Mouse (Mus musculus) thymus, postnatal 25 days (tissue): ENCODE data around the gene Gm20695.

Source experiments
- DNase-seq: peaks from one replicate; pipeline ENCODE4 v3.0.0; 2022

Gm20695 gene

DNA sequence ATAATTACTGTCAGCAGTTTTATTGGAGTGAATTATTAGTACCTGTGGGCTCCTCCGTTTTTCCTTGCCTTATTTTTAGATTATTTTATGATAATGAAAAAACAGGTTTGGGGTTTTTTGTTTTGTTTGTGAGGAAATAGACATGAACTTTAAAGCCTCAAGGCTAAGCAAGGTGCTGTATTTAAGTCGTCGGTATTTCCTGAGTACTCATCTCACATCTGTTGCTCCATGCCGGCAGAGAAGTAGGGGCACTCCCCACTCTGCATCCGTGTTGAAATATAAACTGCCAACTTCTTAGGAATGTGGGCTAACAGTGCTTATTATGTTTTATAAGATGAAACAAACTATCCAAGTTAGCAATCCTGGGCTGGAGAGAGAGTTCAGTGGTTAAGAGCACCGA lies 11.6 kb downstream of the Gm20695 start:
- DNase-seq, result no peak

DNA sequence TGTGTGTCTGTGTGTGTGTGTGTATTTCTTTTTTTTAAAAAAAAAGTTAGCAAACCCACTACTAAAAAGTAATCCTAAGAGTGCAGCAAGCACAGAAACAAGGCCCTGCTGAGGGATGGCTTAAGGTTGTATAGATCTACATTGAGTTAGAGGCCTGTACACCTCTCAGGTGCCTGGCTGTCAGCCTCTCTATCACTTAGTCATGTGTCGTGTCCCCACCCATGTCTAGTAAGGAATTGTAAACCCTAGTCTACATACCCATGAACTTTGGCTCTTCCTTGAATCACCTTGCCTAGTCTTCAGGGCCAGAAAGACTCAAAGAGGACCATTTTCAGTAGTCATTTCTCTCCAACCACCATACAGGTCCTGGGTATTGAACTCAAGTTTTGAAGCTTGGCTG lies 12.1 kb downstream of the Gm20695 start:
- no peak for DNase-seq

- no peak for DNase-seq
Observed at GRCm38 (mm10) chr16:3907471-3907870, 23.0 kb downstream of the Gm20695 start.

- peak; percentile 88 for DNase-seq
Observed at GRCm38 (mm10) chr16:3908537-3909111, 24.2 kb downstream of the Gm20695 start, which contains the start of the genes 1700037C18Rik and Cluap1. TSS of gene 1700037C18Rik (minus strand) at chr16:3908689. TSS of gene Cluap1 (plus strand) at chr16:3908801.

DNA sequence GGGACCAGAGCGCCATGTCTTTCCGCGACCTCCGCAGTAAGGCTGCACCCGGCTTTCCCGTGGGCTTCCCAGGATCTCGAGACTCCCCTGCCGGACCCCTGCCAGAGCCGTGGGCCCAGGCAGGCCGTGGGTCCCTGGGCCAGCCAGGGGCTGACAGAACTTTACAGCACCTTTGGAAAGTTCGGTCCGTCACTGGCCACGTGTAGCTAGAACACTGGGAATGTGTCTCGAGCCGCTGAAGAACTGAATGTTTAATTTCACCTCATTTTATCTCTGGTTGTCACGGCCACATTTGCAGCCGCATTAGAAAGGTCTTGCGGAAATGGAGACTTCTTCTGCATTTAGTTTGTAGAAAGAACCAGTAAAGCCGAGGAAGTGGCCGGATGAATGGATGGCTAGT lies 24.7 kb downstream of the Gm20695 start:
- no peak for DNase-seq

DNA sequence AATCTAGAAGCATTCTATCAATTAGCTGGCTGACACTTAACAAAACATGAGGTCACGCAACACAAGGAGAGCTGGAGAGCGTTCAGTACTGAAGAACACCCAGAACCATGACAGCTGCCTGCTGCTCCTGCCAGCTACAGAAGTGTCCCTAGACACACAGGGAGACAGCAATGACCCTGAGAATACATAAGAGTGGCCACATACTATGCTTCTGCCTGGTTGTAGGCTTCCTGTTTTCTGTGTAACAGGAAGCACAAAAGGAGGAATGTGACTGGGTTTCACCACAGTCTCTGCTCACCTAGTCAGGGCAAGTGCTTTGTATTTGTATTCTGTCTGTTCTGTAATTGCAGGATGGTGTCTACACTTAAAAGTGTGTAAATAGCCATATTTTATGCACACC lies 36.3 kb downstream of the Gm20695 start:
- no peak for DNase-seq

GRCm38 (mm10) chr16:3923515-3923914 lies 39.1 kb downstream of the Gm20695 start:
- no peak for DNase-seq

- no peak for DNase-seq
Observed at GRCm38 (mm10) chr16:3923966-3924365, 39.5 kb downstream of the Gm20695 start.

DNA sequence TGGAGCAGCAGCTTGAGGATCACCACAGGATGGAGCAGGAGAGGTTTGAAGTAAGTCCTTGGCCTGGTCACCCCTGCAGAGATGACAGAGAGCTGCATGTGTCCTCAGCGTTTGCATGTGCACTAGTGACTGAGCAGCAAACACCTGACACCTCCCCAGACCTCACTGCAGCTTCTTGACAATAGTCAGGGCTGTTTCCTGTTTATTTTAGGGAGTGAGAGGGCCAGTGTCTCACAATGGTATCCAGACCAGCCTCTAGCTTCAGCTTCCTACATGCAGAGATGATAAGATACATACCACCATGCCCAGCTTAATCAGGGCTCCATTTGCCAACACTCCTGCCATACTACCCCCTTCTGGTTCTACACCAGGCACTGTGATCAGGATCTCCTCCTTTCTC lies 44.1 kb downstream of the Gm20695 start:
- no peak for DNase-seq

- DNase-seq, result no peak
Observed at GRCm38 (mm10) chr16:3929151-3929550, 44.7 kb downstream of the Gm20695 start.

DNA sequence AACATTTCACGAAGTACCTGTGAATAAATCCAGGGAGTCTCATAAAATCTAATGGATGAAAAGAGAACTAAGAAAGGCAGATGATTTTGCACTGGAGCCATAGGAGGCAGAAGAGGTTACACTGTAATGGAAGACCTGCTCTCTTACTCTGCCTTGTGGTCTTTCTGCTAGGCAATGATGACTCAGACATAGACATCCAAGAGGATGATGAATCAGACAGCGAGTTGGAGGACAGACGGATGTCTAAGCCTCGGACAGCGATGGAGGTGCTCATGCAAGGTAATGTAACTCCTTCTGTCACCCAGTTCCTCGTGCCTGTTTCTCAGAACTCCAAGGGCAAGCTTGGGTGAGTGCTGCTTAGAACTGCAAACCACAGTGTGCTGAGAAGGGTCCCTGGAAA lies 49.1 kb downstream of the Gm20695 start:
- DNase-seq, result no peak

GRCm38 (mm10) chr16:3934091-3934490 lies 49.6 kb downstream of the Gm20695 start:
- no peak for DNase-seq

DNA sequence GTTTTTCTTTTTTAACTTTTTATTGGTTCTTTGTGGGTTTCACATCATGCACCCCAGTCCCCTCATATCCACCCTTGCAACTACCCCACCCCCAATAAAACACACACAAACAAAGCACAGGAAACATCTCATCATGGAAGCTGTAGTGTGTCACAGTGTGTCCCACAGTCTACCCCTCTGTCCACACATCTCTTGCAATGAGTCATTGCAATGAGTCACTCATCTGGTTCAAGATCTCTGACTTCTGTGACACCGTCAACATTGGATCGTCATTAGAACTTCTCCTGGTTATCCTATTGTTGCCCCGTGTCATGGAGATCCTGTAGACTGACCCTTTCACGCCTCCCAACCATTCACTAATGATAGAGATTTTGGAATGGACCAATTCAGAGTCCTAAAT lies 50.3 kb downstream of the Gm20695 start:
- DNase-seq, result no peak

DNA sequence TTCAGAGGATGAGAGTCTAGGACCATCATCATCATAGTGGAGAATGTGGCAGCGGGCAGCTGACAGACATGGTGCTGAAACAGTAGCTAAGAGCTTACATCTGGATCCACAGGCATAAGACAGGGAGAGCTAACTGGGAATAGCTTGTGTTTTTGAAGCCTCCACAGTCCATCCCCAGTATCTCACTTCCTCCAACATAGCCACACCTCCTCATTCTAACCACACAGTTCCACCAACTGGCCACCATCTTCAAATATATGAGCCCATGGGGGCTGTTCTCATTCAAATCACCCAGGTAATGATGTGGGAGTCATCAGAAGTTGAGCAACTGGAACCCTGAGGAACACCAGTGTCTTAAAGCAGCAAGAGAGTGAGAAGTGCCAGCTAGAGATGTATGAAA lies 66.7 kb downstream of the Gm20695 start:
- no peak for DNase-seq

GRCm38 (mm10) chr16:3956369-3956768 lies 71.9 kb downstream of the Gm20695 start:
- DNase-seq, result no peak

DNA sequence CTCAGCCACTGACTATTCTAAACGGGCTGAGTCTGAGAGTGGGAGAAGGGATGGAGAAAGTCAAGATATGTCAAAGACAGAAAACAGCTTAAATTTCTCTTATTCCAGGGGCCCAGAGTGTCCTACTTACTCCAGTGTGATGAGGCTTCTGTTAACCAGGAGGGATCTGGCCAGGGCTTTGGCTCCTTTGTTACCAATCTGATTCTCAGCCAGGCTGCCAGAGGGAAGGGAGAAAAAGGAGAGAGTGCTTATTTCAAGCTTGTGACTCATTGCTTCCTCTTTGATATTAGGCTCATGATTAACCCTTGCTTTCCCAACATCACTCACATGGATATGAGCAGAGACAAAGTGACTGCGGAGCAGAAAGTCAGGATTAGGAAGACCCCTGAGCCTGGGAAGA lies 74.8 kb downstream of the Gm20695 start:
- no peak for DNase-seq

GRCm38 (mm10) chr16:3964990-3965389 lies 80.5 kb downstream of the Gm20695 start:
- DNase-seq, result no peak

- no peak for DNase-seq
Observed at GRCm38 (mm10) chr16:3965534-3965933, 81.1 kb downstream of the Gm20695 start.
